Mouse (Mus musculus): Measurements from ENCODE around the gene Snx32.
A peak's percentile ranks its signal among the peaks of the same experiment; 100 is the strongest.
"Not testable (repeated sequence)": the region's sequence is repeated elsewhere in the genome, so short reads cannot be mapped to it uniquely, and the experiment has no call there.

Gene Snx32

GRCm38 (mm10) chr19:5512091-5513004 is 2.0 kb upstream of the Snx32 start:
- no peak for DNase-seq (ENCODE audit: low spot score in 2 of 2)

GRCm38 (mm10) chr19:5511074-5511632 is 815 bp upstream of the Snx32 start:
- DNase-seq (ENCODE audit: low spot score in 2 of 2) = no peak

- no peak for DNase-seq (ENCODE audit: low spot score in 2 of 2)
These were observed 6.7 kb downstream of the Snx32 start, which contains the start of gene 1700020D05Rik for GRCm38 (mm10) chr19:5503687-5504086. Gene 1700020D05Rik (minus strand): TSS chr19:5503787.

GRCm38 (mm10) chr19:5500330-5500875 is 9.9 kb downstream of the Snx32 start:
- DNase-seq (ENCODE audit: low spot score in 2 of 2) = no peak

- DNase-seq (ENCODE audit: low spot score in 2 of 2) = no peak
These were observed 14.3 kb downstream of the Snx32 start for GRCm38 (mm10) chr19:5496052-5496370.

- no peak for DNase-seq (ENCODE audit: low spot score in 2 of 2)
These were observed 14.8 kb downstream of the Snx32 start for GRCm38 (mm10) chr19:5495353-5496051.

- DNase-seq (ENCODE audit: low spot score in 2 of 2) = no peak
These were observed 16.0 kb downstream of the Snx32 start for GRCm38 (mm10) chr19:5494314-5494713.

- not testable (repeated sequence) for DNase-seq (ENCODE audit: low spot score in 2 of 2)
These were observed 17.0 kb downstream of the Snx32 start for GRCm38 (mm10) chr19:5493301-5493721.

GRCm38 (mm10) chr19:5492641-5493040 is 17.7 kb downstream of the Snx32 start:
- peak in 1 of 2 experiments; percentile 6 for DNase-seq (ENCODE audit: low spot score in 2 of 2)

- peak; percentile 72 to 74 for DNase-seq (ENCODE audit: low spot score in 2 of 2)
These were observed 19.2 kb downstream of the Snx32 start for GRCm38 (mm10) chr19:5490898-5491708.

- peak; percentile 92 to 94 for DNase-seq (ENCODE audit: low spot score in 2 of 2)
These were observed 19.9 kb downstream of the Snx32 start, which contains the start of gene Cfl1 for GRCm38 (mm10) chr19:5490313-5490897. Gene Cfl1 (plus strand): TSS chr19:5490455.

GRCm38 (mm10) chr19:5489721-5490120 is 20.6 kb downstream of the Snx32 start:
- DNase-seq (ENCODE audit: low spot score in 2 of 2) = not testable (repeated sequence)

GRCm38 (mm10) chr19:5488878-5489571 is 21.3 kb downstream of the Snx32 start:
- peak; percentile 97 to 98 for DNase-seq (ENCODE audit: low spot score in 2 of 2)

- peak; percentile 90 to 93 for DNase-seq (ENCODE audit: low spot score in 2 of 2)
These were observed 22.4 kb downstream of the Snx32 start, which contains the start of gene Mus81 for GRCm38 (mm10) chr19:5487768-5488550. Gene Mus81 (minus strand): TSS chr19:5488402.

- DNase-seq (ENCODE audit: low spot score in 2 of 2) = no peak
These were observed 23.6 kb downstream of the Snx32 start for GRCm38 (mm10) chr19:5486771-5487170.

GRCm38 (mm10) chr19:5486286-5486685 is 24.1 kb downstream of the Snx32 start:
- no peak for DNase-seq (ENCODE audit: low spot score in 2 of 2)

GRCm38 (mm10) chr19:5485821-5486220 is 24.5 kb downstream of the Snx32 start:
- DNase-seq (ENCODE audit: low spot score in 2 of 2) = no peak

- DNase-seq (ENCODE audit: low spot score in 2 of 2) = no peak
These were observed 25.0 kb downstream of the Snx32 start for GRCm38 (mm10) chr19:5485371-5485770.

GRCm38 (mm10) chr19:5484496-5484895 is 25.8 kb downstream of the Snx32 start:
- DNase-seq (ENCODE audit: low spot score in 2 of 2) = no peak
